Mouse (Mus musculus) C2C12 (cell line): ENCODE measurements around the gene Ndufaf8. TPM values are rescaled to one million over a fixed set of nuclear protein-coding genes. Genes with fewer than 3 reads are reported as not detected.
A peak's percentile ranks its signal among the peaks of the same experiment; 100 is the strongest.

ENCODE experiments used
- H3K27me3 ChIP-seq: one replicate; pipeline ENCODE4 v1.6.1; 2011; ENCODE audit not compliant: control insufficient read depth, insufficient read depth, insufficient read length
- H3K36me3 ChIP-seq: one replicate; pipeline ENCODE4 v1.6.1; 2011; ENCODE audit not compliant: control insufficient read depth, insufficient read depth
- H3K4me3 ChIP-seq: one replicate; pipeline ENCODE4 v1.5.1; 2011; ENCODE audit warnings: mild to moderate bottlenecking, control low read depth; ENCODE audit not compliant: poor library complexity, insufficient read depth, severe bottlenecking
- H3K79me2 ChIP-seq: one replicate; pipeline ENCODE4 v1.6.1; 2011; ENCODE audit not compliant: control insufficient read depth, insufficient read depth
- H3K79me3 ChIP-seq: one replicate; pipeline ENCODE4 v1.6.1; 2011; ENCODE audit warnings: low read depth, control low read depth
- H3ac ChIP-seq: one replicate; pipeline ENCODE3; 2011; ENCODE audit warnings: low read depth; ENCODE audit not compliant: control insufficient read depth, insufficient read length
- CEBPB ChIP-seq: IDR thresholded peaks from one replicate; pipeline ENCODE4 v1.6.1; 2011; ENCODE audit warnings: low read depth, mild to moderate bottlenecking, control low read depth, moderate library complexity
- CTCF ChIP-seq: IDR thresholded peaks from one replicate; pipeline ENCODE4 v1.5.1; 2011; ENCODE audit not compliant: control insufficient read depth, insufficient read depth, insufficient read length
- FOSL1 ChIP-seq: IDR thresholded peaks from one replicate; pipeline ENCODE4 v1.8.0; 2011; ENCODE audit warnings: mild to moderate bottlenecking, low read length; ENCODE audit not compliant: poor library complexity, insufficient read depth, severe bottlenecking
- MAX ChIP-seq: IDR thresholded peaks from one replicate; pipeline ENCODE4 v1.6.1; 2011; ENCODE audit warnings: mild to moderate bottlenecking, control low read depth
- MYOD1 ChIP-seq: IDR thresholded peaks from one replicate; pipeline ENCODE4 v1.6.1; 2011; ENCODE audit warnings: low read depth; ENCODE audit not compliant: control insufficient read depth, insufficient read length
- MYOG ChIP-seq: IDR thresholded peaks from one replicate; pipeline ENCODE4 v1.6.1; 2011; ENCODE audit not compliant: control insufficient read depth, insufficient read length; ENCODE audit errors: extremely low read depth
- USF1 ChIP-seq: IDR thresholded peaks from one replicate; pipeline ENCODE4 v1.6.1; 2011; ENCODE audit warnings: low read depth, mild to moderate bottlenecking, control low read depth, moderate library complexity
- long read RNA-seq, 2 experiments: library from polyadenylated mRNA; unstranded; transcript quantifications; one replicate each; pipeline ENCODE4 v2.0.0; 2019 to 2020
- polyA plus RNA-seq: library from polyadenylated mRNA; unstranded; fragments of >200 nt; fragmentation: generic; extraction: Trizol; gene quantifications from one replicate; pipeline ENCODE4 v1.2.1, GENCODE M21; 2012; ENCODE audit warnings: missing spikeins

Gene Ndufaf8
- 59.0 TPM for polyA plus RNA-seq
- long read RNA-seq, experiment 1, transcript Ndufaf8-201 (3 exons, 781 nt) = major isoform, 43 of 48 reads
- long read RNA-seq, experiment 1, partial matches to known transcripts = 0 of 48 reads
- long read RNA-seq, experiment 1, other reads (novel, unspliced or antisense) = 0 of 48 reads
- long read RNA-seq, experiment 2, transcript Ndufaf8-201 (3 exons, 781 nt) = major isoform, 5 of 5 reads
- long read RNA-seq, experiment 2, partial matches to known transcripts = 0 of 5 reads
- long read RNA-seq, experiment 2, other reads (novel, unspliced or antisense) = 0 of 5 reads

DNA sequence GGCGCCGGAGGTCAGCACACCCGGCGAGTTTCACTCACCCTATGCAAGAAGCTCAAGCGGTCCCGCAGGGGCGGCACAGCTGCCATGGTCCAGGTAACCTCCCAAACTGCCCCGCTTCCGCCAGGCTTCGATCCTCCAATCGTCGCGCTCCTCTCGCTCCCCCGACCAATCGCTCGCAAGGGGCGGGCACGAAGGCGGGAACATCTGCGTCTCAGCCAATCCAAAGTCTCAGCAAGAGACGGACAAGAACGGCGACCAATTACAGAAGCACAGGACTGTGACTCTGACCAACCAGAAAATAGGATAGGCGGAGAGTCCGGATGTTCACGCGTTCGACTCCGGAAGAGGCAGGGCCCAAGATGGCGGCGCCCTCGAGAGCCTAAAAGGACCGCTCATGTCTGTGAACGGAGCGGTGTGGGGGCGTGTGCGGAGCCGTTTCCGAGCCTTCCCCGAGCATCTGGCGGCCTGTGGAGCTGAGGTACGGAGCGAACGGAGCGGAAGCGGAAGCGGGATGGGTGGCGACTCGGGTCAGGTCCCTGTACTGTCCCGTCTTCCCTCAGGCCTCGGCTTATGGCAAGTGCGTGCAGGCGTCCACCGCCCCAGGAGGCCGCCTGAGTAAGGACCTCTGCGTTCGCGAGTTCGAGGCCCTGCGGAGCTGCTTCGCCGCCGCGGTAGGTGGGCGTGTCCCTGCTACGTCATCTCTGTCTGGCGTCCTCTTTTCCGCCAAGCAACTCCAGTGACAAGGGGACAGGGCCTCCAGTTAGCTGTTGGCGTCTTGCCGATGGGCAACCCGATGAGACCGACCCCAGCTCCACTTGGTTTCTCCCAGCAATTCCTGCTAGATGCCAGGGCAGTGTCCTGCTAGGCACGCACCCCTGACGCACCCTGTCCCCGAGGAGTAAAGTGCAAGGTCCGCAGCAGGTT is at the start of gene Ndufaf8, which contains the start of gene Tepsin:
Gene Ndufaf8 (plus strand): TSS at position 341 of the 924 bp plus-strand sequence.
Gene Tepsin (minus strand): TSS at position 144 of the 924 bp plus-strand sequence.
- TF ChIP-seq MYOD1 = peak; percentile 26
- no peak for TF ChIP-seq MAX
- Histone ChIP-seq H3ac (peak within 1 kb of the TSS; percentile 93), H3K79me2 (peaks cover 21% of the 10 kb centered on the region), H3K36me3 (peaks cover 13% of the 10 kb centered on the region), H3K4me3 (peak within 1 kb of the TSS; percentile 88), H3K27me3 (no peaks in the 10 kb centered on the region), H3K79me3 (peaks cover 2% of the 10 kb centered on the region)

DNA sequence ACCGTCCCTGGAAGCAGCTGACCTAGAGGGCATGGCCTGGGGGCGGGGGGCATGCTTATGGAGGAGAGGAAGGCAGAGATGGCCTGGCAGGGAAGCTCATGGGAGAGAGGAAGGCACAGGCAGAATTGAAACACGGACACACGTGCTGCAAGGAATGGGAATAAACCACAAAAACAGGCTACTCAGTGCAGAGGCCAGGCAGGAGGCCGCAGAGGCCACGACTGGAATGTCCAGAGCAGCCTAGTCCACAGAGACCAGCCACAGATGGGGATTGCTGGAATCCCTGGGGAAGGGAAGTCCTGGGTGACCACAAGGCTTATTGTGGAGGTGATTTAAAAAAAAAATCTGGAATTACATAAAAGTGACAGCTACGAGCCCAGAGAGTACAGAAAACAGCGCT is 49.7 kb upstream of the Ndufaf8 start:
- Histone ChIP-seq H3K36me3 (no peaks in the 10 kb centered on the region), H3ac (no peak overlapping the region), H3K79me2 (no peaks in the 10 kb centered on the region), H3K4me3 (no peak overlapping the region), H3K27me3 (peaks cover 70% of the 10 kb centered on the region), H3K79me3 (no peaks in the 10 kb centered on the region)
- peak; percentile 11 for TF ChIP-seq CEBPB
- TF ChIP-seq MYOD1 = peak; percentile 50
- peak; percentile 69 for TF ChIP-seq USF1
- TF ChIP-seq CTCF = no peak
- TF ChIP-seq MYOG = no peak
- TF ChIP-seq MAX = peak; percentile 96
- TF ChIP-seq FOSL1 = peak; percentile 70

DNA sequence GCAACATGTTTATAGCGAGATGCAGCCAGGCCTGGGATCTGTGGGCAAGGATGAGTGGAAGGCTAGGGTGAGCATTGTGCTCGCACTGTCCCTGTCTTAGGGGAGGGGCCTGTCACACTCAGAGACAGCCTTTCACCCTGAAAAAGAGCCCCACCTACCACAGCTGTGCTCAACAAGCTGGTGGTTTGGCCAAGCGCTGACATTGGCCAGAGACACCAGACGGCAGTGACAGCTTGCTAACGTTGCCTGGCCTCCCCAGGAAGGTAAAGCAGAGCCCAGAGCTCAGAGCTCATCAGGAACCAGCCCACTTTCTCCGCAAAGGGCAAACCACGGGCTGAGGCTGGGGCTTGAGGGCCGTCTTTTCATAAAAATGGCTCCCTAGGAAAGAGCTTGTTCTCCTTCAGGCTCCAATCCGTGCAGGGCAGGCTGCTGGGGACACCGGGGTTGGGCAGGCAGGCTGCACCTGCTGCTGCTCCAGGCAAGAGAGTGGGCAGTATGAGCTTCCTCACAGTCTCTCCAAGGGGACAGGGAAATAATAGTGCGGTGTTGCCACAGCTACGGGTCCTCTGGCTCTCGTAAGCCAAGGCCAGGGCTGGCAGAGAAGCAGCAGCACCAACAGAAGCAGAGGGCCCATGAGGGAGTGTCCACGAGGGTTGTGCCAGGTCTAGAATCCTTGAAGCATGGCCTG is 47.5 kb upstream of the Ndufaf8 start:
- Histone ChIP-seq H3K79me2 (no peaks in the 10 kb centered on the region), H3K36me3 (no peaks in the 10 kb centered on the region), H3K79me3 (no peaks in the 10 kb centered on the region), H3ac (no peak overlapping the region), H3K27me3 (peaks cover 61% of the 10 kb centered on the region), H3K4me3 (no peak overlapping the region)
- TF ChIP-seq CTCF (no peak), USF1 (no peak), MAX (no peak)

DNA sequence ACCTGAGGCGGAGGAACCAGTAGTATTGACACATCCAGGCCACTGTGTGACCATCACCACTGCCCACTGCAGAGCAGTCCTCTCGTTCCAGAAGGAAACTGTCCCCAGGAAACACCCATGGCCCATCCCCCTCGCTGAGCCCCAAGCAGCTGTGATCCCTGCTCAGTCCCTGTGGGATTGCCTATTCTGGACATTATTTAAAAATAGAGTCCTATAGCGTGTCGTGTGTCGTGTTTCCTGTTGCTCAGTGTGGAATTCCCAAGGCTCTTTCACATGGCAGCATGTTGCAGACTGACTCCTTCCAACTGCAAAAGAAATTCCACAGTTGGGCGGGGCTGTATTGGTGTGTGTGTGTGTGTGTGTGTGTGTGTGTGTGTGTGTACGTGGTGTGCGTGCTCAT is 46.5 kb upstream of the Ndufaf8 start:
- no peak overlapping the region for H3K4me3 ChIP-seq
- no peak overlapping the region for H3ac ChIP-seq
- H3K36me3 ChIP-seq = no peaks in the 10 kb centered on the region
- H3K79me2 ChIP-seq = no peaks in the 10 kb centered on the region
- TF ChIP-seq FOSL1 = no peak
- no peak for TF ChIP-seq MYOD1
- TF ChIP-seq CTCF = no peak
- no peak for TF ChIP-seq CEBPB
- H3K79me3 ChIP-seq = no peaks in the 10 kb centered on the region
- H3K27me3 ChIP-seq = peaks cover 55% of the 10 kb centered on the region

DNA sequence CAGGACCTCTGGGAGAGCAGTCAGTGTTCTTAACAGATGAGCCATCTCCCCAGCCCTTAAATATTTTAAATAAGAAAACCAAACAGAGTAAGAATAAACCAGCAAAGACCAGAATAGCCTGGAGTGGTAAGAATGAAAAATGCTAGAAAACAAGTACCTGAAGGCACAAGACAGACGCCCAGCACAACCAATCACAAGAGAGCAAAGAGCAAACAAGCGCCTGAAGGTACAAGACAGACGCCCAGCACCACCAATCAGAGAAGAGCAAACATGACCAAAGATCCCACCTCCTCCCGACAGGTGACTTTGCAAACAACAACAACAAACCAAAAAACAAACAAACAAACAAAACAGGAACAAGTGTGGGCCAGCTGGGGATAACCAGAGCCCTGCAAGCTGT is 44.9 kb upstream of the Ndufaf8 start:
- Histone ChIP-seq H3K36me3 (no peaks in the 10 kb centered on the region), H3ac (no peak overlapping the region), H3K4me3 (no peak overlapping the region), H3K79me2 (no peaks in the 10 kb centered on the region), H3K27me3 (peaks cover 50% of the 10 kb centered on the region), H3K79me3 (no peaks in the 10 kb centered on the region)
- TF ChIP-seq MYOG (no peak), FOSL1 (no peak), MYOD1 (no peak), USF1 (no peak)
